Mouse (Mus musculus): ENCODE measurements around the gene Pcbp2. TPM values are rescaled to one million over a fixed set of nuclear protein-coding genes. Genes with fewer than 3 reads are reported as not detected.
A peak's percentile ranks its signal among the peaks of the same experiment; 100 is the strongest.

The Pcbp2 gene
- total RNA-seq, 2 experiments from 2014 or later = 382 to 414 TPM

DNA sequence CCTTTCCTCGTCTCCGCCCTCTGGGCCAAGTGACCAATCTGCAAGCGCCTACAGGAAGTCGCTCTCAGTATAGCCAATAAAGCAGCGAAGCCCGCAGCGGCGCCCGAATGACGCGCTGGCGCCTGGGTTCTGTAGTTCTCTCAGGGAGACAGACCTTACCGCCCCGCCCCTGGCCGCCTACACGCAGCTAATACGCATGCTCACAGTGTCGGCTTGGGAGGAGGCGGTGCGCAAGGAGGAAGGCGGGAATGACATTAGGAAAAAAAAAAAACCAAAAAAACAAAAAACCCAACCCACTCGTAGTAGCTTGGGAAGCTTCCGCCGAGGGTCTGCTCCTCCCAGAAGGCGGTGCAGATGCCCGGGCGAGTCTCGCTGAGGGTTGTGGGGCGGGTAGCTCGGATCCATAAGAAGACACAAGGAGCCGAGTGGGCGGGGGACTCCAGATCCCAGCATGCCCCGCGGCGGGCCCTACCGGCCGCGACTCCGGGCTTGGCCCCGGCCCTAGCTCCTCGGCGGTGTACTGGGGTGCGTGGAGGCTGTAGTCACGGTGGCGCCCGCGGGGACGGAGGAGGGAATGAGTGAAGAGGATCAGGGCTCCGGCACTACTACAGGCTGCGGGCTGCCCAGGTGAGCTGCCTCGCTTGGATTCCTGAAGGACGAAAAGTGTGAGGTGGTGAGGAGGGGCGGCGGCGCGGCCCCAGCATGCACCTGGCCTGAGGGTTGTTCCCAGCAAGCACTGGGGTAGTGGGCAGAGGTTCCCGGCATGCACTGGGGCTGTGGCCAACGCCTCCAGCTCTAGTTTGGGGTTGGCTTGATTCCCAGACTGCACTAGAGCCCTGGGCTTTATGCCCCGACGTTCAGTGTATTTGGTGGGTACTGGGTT lies 47.9 kb downstream of the Pcbp2 start, which contains the start of gene Tarbp2:
TSS of gene Tarbp2 (plus strand) at position 217 of the 883 bp plus-strand sequence.
- intact Hi-C loops (cut with DNase I; ENCODE audit: low total_unique reads) = no loop called here

DNA sequence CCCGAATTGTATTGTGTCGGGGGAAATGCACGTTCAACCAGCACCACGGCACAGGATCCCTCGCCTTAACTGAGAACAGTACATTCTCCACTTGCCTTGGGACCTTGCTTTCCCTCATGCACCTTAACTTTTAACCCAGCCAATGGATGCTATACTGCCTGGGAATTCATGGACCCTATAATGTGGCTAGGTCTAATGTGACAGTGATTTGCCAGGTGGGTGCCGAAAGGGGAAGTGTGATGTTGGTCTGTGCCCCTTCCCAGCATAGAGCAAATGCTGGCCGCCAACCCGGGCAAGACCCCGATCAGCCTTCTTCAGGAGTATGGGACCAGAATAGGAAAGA lies 48.5 kb downstream of the Pcbp2 start:
- intact Hi-C loops (cut with DNase I; ENCODE audit: low total_unique reads) = no loop called here
- no peak for DNase-seq

More for the DNA sequence above, 47.9 kb downstream of the Pcbp2 start, which contains the start of gene Tarbp2:
- DNase-seq = peak; percentile 100

DNA sequence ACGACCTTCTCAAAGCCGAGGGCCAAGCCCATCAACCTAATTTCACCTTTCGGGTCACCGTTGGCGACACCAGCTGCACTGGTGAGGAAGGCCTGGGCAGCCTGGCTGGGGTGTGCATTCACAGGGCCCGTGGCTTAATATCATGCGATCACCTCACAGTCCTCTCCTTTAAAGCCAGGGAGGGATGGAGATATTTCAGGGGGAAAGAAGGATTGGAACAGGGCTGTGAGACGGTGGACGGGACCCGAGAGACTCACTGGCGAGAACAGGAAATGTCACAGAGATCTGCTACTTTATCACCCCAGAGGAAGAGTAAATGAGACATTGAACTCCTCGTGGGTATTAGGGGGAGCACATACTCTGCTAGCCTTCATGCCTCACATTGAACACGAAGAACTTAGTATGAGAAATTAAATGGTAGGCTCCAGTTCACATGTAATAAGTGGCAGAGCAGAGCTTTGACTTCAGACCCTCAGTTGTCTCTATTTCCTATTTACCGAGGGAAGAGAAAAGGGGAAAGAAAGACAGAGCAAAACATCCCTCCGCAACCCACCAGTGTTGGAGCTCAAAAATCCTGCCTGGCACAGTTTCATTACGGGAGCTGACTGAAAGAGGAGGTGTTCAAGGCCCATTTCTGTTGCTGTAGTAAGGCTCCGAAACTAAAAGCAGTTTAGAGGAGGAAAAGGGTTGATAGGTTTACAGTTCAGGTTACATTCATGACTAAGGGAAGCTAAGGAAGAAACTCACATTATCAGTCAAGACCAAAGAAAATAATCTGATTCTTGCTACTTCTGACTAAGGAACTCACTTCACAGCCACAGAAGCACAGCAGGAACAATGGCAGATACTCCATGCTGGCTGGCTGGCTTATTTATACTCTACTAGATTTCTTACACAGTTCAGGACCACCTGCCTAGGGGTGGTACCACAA lies 49.1 kb downstream of the Pcbp2 start:
- DNase-seq = no peak
- intact Hi-C loops (cut with DNase I; ENCODE audit: low total_unique reads) = no loop called here

DNA sequence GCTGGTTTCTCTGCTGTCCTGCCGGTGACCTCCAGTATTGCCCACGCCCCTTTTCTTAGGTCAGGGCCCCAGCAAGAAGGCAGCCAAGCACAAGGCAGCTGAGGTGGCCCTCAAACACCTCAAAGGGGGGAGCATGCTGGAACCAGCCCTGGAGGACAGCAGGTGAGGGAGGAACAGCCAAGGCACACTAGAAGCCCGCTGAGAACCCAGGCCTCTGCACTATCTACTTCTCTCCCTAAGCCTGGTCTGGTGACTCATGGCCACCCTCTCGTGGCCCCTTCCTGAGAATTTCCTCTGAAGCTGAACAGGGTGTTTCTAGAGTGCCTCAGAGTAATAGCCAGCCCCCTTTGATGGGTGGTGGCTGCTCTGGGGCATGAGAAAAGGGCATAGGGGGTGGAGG lies 50.1 kb downstream of the Pcbp2 start:
- intact Hi-C loops (cut with DNase I; ENCODE audit: low total_unique reads) = no loop called here
- DNase-seq = no peak

DNA sequence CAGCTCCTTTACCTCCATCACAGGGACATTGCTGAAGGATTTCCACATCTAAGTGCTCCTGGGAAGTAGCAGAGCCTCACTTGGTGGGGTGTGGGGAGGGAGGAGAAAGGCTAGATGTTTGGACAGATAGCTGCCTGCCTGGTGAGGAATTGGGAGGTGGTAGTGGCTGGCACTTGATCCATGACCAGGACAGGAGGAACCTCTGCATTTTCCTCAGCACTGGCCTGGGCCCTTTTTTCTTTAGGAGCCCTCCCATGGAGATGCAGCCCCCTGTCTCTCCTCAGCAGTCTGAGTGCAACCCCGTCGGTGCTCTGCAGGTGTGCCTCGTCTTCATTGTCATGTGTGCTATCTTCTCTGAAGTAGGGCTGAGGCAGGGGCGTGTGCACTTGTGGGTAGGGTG lies 51.1 kb downstream of the Pcbp2 start:
- intact Hi-C loops (cut with DNase I; ENCODE audit: low total_unique reads) = no loop called here

DNA sequence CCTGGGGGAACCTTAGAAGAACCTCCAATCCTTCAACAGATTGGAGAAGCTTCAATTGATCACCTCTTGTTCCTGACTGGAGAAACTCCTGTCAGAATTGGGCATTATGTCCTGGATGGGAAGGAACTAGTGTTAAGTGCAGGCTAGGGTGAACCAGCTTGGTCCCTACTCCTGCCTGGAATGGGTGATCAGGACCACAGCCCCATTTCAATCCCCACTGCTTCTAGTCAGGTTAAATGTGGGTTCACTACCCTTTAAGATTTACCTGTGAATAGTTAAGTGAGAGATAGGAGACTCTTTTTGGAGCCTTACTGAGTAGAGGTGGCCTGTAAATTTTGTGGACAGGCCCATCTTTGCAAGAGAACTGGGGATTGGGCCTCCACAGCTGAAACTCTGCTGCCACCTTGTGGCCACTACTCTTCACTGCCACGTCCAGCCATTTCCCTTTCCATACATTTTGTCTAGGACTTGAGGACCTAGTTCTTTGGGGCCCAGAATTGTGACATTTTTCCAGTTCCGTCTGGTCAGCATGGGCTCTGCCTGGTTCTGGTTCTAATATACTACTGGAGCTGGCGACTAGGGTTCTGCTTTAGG lies 54.6 kb downstream of the Pcbp2 start, which contains the start of gene Npff:
TSS of gene Npff (minus strand) at position 51 of the 594 bp plus-strand sequence.
- peak; percentile 62 for DNase-seq
- intact Hi-C loops (cut with DNase I; ENCODE audit: low total_unique reads) = no loop called here

More for the DNA sequence above, 51.1 kb downstream of the Pcbp2 start:
- DNase-seq = no peak

DNA sequence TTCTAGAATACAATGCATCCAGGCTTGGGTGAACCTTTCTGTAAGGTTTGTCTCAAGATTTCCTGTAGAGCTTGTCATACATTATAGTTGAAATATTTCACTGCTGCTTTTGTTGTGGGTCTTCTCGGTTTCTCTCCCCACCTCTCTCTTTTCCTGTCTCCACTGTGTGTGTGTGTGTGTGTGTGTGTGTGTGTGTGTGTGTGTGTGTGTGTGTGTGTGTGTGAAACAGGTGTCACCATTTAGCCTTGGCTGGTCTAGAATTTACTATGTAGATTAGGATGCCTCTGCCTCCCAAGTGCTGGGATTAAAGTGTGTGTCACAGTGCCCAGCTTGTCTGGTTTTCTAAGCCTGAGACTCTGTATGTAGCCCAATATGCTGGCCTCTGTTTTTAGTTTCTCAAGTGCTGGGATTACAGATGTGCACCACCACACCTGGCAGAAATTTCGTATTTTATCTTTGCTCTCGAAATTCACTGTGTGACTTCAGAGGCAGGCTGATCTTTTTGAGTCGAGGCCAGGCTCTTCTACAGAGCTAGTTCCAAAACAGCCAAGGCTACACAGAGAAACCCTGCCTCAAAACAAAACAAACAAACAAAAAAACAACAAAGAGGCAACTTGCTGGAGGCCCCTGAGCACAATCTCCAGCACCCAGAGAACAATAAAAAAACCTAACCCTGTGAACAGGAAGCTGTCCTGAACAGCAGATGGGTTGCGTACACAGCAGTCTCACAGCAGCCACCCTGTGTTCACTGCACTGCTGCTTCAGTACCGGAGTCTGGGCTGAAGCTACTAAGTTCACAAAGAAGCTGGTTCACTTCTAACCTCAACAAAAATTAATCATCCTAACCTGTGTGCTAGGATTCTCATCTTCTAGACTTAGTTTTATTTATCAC lies 56.0 kb downstream of the Pcbp2 start:
- DNase-seq = no peak
- intact Hi-C loops (cut with DNase I; ENCODE audit: low total_unique reads) = no loop called here

DNA sequence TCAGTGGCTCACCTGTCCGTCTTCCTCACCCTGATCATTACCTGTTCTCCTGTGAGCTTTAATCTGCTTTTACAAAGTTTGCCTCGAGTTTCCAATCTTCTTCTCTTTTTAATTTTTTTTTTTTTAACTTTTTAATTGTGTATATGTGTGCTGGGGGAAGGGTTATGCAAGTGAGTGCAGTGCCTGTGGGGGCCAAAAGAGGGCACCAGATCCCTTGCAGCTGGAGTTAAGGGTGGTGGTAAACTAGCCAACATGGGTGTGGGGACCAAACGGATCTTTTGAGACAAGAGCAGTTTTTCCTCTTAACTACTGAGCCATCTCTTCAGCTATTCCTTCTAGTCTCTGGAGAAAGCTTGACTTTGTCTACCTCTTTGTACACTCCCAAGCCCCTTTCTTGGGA lies 57.6 kb downstream of the Pcbp2 start:
- no peak for DNase-seq
- intact Hi-C loops (cut with DNase I; ENCODE audit: low total_unique reads) = no loop called here

DNA sequence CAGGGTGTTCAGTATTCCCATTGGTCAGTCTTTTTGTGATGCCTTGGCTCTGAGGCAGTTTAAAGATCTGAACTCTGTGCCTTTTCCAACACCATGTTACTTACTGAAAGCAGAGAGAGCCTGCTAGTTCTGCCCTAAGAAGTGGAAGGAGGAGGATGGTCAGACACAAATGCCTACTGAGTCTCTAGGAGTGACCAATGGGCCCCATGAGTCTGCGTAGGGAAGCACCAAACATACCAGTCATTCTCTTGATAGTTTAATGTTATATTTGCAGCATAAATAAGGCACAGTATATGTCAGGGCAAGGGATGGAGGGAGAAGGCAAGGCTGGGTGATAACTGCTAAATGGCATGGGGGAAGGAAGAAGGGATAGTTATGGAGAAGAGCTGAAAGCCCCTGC lies 58.1 kb downstream of the Pcbp2 start:
- intact Hi-C loops (cut with DNase I; ENCODE audit: low total_unique reads) = no loop called here
- DNase-seq = no peak

DNA sequence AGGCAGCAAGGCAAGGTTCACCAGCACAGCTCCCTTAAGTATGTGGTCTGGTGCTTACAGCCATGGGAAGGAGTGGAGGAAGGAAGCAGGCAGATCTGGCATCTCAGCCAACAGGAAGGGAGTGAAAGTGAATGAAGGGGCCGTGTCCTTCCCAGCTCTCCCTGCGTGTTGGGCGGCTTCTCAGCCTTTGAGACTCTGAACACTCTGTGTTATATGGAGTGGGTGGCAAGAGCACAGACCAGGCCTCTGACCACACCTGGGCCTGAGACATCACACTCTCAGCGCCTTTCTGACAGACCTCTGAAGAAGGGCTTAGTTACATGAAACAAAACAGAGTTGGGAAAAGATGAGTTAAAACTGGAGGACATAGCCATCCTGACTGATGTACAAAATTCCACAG lies 60.2 kb downstream of the Pcbp2 start:
- DNase-seq = no peak
- intact Hi-C loops (cut with DNase I; ENCODE audit: low total_unique reads) = no loop called here

DNA sequence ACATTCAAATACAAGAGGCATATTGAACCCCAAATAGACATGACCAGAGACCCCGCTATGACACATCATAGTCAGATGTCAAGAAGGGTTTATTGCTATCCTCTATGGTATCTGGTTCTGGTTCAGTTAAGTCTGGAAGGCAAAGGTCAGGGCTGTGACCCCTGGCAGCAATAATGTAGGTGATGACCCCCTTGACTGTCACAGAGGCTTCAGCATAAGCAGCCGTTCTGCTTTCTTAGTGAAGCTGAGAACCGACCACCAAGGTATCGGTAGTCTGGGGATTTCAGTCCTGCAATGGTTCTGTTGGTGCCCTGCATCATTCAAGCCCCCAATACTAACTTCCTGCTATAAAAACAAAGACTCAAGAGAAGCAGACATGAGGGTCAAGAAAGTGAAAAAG lies 61.2 kb downstream of the Pcbp2 start:
- intact Hi-C loops (cut with DNase I; ENCODE audit: low total_unique reads) = no loop called here
- DNase-seq = no peak

DNA sequence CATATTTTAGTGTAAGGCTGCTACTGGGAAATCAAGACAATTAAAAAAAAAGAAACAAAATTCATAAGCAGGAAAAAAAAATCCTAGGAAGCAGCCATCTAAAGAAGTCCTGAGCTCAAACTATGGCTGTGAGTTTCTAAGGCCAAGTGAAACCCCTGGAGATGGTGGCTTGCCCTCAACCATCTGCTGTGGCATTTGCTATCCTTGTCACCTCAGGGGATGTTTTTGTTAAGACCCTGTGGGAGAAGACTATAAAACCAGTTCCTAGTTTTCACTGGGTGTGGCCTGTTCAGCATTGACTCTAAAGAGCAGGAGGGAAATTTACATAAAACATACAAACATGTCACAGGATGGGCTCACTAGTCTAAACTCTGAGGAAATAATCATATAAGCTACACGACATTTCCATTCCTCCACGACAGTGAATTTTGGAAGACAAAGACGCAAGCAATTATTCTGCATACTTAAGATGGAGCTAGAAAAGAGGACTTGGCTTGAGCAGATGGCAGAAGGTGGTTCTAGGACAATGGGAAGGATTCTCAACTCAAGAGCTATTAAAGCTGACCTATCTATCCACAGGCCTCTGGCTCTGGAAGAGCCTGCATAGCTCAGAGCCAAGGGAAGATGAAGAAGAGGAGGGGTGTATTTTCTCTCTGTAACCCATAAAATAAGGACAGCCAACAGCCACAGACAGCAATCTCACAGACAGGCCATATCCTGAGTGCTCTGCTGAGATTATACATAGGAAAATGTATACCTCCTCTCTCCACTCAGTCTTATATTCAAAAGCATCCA lies 62.0 kb downstream of the Pcbp2 start:
- no peak for DNase-seq
- intact Hi-C loops (cut with DNase I; ENCODE audit: low total_unique reads) = no loop called here

DNA sequence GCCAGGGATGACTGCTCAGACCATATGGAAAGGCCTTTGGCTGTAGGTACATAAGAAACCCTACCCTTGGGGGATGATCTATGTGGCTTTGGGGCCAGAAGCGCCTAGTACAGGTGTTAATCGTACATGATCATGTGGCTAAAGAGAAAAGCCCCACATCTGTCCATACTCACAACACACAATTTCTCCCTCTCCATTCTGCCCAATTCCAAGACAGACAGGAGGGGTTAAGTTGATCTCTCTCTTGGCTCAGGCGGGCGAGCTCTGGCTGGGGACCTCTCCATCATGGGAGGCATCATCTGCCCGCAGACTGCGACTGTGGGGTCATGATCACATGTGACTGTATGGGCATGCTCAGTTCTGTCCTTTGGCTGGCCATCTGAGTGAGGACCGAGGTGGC lies 63.6 kb downstream of the Pcbp2 start:
- no peak for DNase-seq
- intact Hi-C loops (cut with DNase I; ENCODE audit: low total_unique reads) = no loop called here

DNA sequence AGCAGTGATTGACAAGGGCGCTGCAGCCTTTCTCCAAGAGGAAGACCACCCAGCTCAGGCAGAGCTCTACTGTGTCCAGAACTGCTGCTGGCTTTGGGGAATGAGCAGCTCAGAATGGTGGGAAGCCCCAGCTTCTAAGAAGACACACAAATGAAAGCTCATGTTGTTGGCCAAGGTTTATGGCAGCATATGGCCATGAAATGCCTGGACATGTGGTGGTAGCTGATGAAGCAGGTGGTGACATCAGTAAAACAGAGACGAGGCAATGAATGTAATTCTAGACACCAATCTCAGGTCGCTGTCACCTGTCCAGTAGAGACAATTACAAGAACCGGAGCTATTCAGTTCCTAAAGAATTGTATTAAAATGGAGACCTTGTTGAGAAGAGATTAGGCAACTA lies 74.5 kb downstream of the Pcbp2 start:
- intact Hi-C loops (cut with DNase I; ENCODE audit: low total_unique reads) = no loop called here

DNA sequence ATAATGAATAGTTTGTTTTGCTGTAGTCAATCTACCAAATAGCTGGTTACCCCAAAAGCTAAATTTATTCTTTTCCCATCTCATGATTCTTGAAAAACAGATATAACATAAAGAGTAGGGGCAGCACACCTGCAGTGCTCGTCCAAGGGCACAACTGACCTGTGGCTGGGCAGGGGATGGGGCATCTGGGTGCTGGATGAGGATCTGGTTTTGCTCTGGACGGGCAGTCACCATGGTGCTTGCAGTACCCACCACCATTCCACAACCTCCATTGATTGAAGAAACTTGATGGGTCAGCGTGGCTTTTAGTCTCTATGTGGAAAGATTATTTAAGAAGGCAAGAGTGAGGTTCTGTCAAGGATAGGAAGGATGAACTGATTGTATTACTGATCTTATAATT lies 75.9 kb downstream of the Pcbp2 start:
- intact Hi-C loops (cut with DNase I; ENCODE audit: low total_unique reads) = no loop called here
- DNase-seq = no peak

More for the DNA sequence above, 74.5 kb downstream of the Pcbp2 start:
- no peak for DNase-seq

DNA sequence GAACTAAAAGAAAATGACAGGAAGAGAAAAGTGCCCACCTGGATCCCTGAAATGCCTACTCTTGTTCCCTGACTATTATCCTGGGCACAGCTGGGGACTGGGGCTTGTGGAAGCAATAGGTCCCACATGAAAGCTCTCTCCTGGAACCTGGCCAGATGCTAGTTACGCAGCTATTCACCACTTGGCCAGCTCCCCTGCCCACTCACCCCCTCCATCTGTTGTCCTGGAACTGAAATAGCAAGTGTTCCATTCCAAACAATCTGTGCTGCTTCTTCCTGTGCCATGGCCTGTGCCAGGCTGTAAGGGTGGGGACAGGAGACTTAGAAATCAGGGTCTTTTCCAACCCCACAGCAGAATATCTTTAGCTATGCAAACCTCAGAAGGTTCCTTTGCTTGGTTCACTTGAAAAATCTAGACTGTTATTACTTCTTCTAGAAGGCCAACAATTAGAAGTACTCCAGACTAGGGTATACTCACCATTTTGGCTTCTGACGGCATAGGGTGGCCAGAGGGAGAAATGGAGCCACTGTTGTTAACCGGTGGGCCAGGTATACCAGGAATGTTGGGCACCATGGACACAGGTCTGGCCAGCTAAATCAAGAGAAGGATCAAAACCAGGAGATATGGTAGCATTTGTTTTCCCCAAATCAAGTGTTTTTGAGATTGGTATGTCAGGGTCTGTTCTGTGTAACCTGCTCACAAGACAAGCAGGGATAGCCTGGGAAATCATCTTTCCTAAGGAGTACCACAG lies 76.5 kb downstream of the Pcbp2 start:
- intact Hi-C loops (cut with DNase I; ENCODE audit: low total_unique reads) = no loop called here
- DNase-seq = peak; percentile 55

DNA sequence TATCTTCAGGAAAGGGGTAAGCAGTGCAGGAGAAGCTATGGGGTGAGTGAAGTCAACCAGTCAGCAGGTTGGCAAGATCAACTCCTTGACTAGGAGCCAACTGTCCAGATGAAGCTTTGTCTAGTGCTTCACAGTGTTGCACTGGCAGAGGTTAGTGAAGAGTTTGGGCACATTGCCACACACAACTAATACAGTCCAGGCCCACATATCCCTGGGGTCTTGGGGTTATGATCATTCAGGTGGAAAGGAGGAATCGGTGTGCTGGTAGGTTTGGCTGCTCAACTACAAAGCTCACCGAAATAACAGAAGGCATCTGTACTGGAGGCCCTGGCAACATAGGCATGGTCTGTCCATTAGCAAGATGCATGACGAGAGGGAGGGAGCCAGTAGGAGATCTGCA lies 77.1 kb downstream of the Pcbp2 start:
- DNase-seq = no peak
- intact Hi-C loops (cut with DNase I; ENCODE audit: low total_unique reads) = no loop called here
